21 mouse cellular contexts compared by ENCODE assay signal in genomic region chr8:48002551-48002950, GRCm38 (mm10).
"Had no signal": no experiment of that assay in that cellular context is flagged by ENCODE, and none has a peak within 500 bp of the region (broad histone marks: within the 10 kb centered on the region; RNA-seq: fewer than 3 reads in every experiment).

No protein-coding gene starts in this region.

- DNase-seq: heart, postnatal 10 days; heart, postnatal 36 days; heart, postnatal 4 days; kidney, adult 11 months; kidney, adult 18-20 months; kidney, adult 2 months; kidney, adult 8-10 months; kidney, adult 9 months; kidney, postnatal 10 days; kidney, postnatal 14 days; kidney, postnatal 25 days; kidney, postnatal 36 days; kidney, postnatal 4 days; layer of hippocampus, adult 9-11 months; layer of hippocampus, postnatal 36 days had no signal

- ATAC-seq: hindbrain, embryonic 16.5 days; hindbrain, postnatal 0 days; inflammation-experienced regulatory T-cells, adult 6 months; intestine, embryonic 15.5 days; intestine, embryonic 16.5 days; intestine, postnatal 0 days had no signal
